Comparison of ENCODE assay signal across 25 mouse cellular contexts in genomic region chr3:102199226-102199625, GRCm38 (mm10). TPM values are rescaled to one million over a fixed set of nuclear protein-coding genes. Genes with fewer than 3 reads are reported as not detected.
A peak's percentile ranks its signal among the peaks of the same experiment; 100 is the strongest.
DNase-seq lines count a peak whose midpoint lies in the region; ATAC-seq and TF ChIP-seq lines count a peak whose summit lies in the region.
"Had no signal": no experiment of that assay in that cellular context is flagged by ENCODE, and none has a peak within 500 bp of the region (broad histone marks: within the 10 kb centered on the region; RNA-seq: fewer than 3 reads in every experiment).

No protein-coding gene starts in this region.

- ATAC-seq in heart, embryonic 12.5 days (ENCODE audit: insufficient number of reproducible peaks, low FRiP score) = no peak
- ATAC-seq in intestine, embryonic 16.5 days = no peak
- no peak for ATAC-seq in intestine, postnatal 0 days
- ATAC-seq: liver, embryonic 12.5 days; liver, postnatal 0 days had no signal

- H3K27ac ChIP-seq in heart, embryonic 12.5 days (ENCODE audit: poor library complexity, severe bottlenecking) = no peak overlapping the region
- H3K27ac ChIP-seq in intestine, embryonic 16.5 days (ENCODE audit: low read length) = no peak overlapping the region
- H3K27ac ChIP-seq in intestine, postnatal 0 days (ENCODE audit: low read depth, low read length) = no peak overlapping the region
- H3K27ac ChIP-seq: forebrain, embryonic 12.5 days; hindbrain, embryonic 12.5 days; kidney, postnatal 0 days; liver, embryonic 12.5 days; midbrain, embryonic 12.5 days had no signal

- H3K4me3 ChIP-seq in heart, embryonic 12.5 days = no peak overlapping the region
- no peak overlapping the region for H3K4me3 ChIP-seq in intestine, embryonic 16.5 days (ENCODE audit: low read length)
- H3K4me3 ChIP-seq in intestine, postnatal 0 days (ENCODE audit: low read depth, low read length) = no peak overlapping the region
- H3K4me3 ChIP-seq: erythroblast, embryonic 14.5 days; forebrain, embryonic 12.5 days; hindbrain, embryonic 12.5 days; liver, embryonic 12.5 days; midbrain, embryonic 12.5 days had no signal

- no peak overlapping the region for H3K9ac ChIP-seq in heart, embryonic 12.5 days
- 0 out of 2 replicates have a peak overlapping the region, but pooled peaks have one; percentile 16 for H3K9ac ChIP-seq in intestine, embryonic 16.5 days (ENCODE audit: low read depth, low read length)
- H3K9ac ChIP-seq in intestine, postnatal 0 days (ENCODE audit: low read depth, low read length) = no peak overlapping the region
- H3K9ac ChIP-seq: forebrain, embryonic 12.5 days; hindbrain, embryonic 12.5 days; liver, embryonic 12.5 days; liver, postnatal 0 days; midbrain, embryonic 12.5 days had no signal

- H3K9me3 ChIP-seq in heart, embryonic 12.5 days (replicated peaks) = no peaks in the 10 kb centered on the region
- H3K9me3 ChIP-seq in intestine, embryonic 16.5 days (ENCODE audit: control insufficient read depth, low read length) = no peaks in the 10 kb centered on the region
- H3K9me3 ChIP-seq in intestine, postnatal 0 days (ENCODE audit: control insufficient read depth) = no peaks in the 10 kb centered on the region
- H3K9me3 ChIP-seq: forebrain, embryonic 12.5 days; hindbrain, embryonic 12.5 days; liver, embryonic 12.5 days; midbrain, embryonic 12.5 days had no signal

- peak overlapping the region; percentile 26; the same call in 1 of the 2 replicates for H3K4me2 ChIP-seq in heart, embryonic 12.5 days
- no peak overlapping the region for H3K4me2 ChIP-seq in intestine, embryonic 16.5 days (ENCODE audit: low read depth, low read length)
- no peak overlapping the region for H3K4me2 ChIP-seq in intestine, postnatal 0 days (replicated peaks; ENCODE audit: low read depth)
- H3K4me2 ChIP-seq: forebrain, embryonic 12.5 days; hindbrain, embryonic 12.5 days; liver, embryonic 12.5 days; midbrain, embryonic 12.5 days had no signal

- no peaks in the 10 kb centered on the region for H3K27me3 ChIP-seq in heart, embryonic 12.5 days (replicated peaks)
- no peaks in the 10 kb centered on the region for H3K27me3 ChIP-seq in intestine, embryonic 16.5 days (replicated peaks; ENCODE audit: control insufficient read depth, insufficient read depth, low read length)
- H3K27me3 ChIP-seq in intestine, postnatal 0 days (replicated peaks; ENCODE audit: control insufficient read depth, insufficient read depth, low read length) = no peaks in the 10 kb centered on the region

- DNase-seq in heart, postnatal 4 days = no peak
- DNase-seq in kidney, adult 9 months = peak; percentile 81
- no peak for DNase-seq in kidney, postnatal 4 days
- DNase-seq in urinary bladder, postnatal 36 days (ENCODE audit: low spot score in 2 of 2) = no peak
- DNase-seq: adrenal gland, postnatal 25 days; B cell, adult 2 months; cerebellum, adult 11-12 months; cerebellum, adult 9-11 months; embryo, embryonic 11 days; gastrocnemius, postnatal 10 days; layer of hippocampus, postnatal 36 days; left cerebral cortex, postnatal 4 days; liver, postnatal 0 days; lung, postnatal 36 days; thymus, adult 2 months; thymus, postnatal 36 days had no signal

- 36% methylated on average over 4 of the region's 4 CpGs for WGBS in heart, embryonic 12.5 days
- 63% methylated on average over 4 of the region's 4 CpGs for WGBS in intestine, embryonic 16.5 days
- WGBS in intestine, postnatal 0 days = 65% methylated on average over 4 of the region's 4 CpGs

- TF ChIP-seq CTCF in intestine, postnatal 0 days (IDR thresholded peaks at IDR 0.05; ENCODE audit: low read depth) = no peak

- H3K36me3 ChIP-seq in heart, embryonic 12.5 days = peaks cover 8% of the 10 kb centered on the region
- H3K36me3 ChIP-seq in intestine, embryonic 16.5 days (ENCODE audit: control insufficient read depth, insufficient read depth, low read length) = no peaks in the 10 kb centered on the region
- H3K36me3 ChIP-seq in intestine, postnatal 0 days (ENCODE audit: control insufficient read depth, insufficient read depth) = peaks cover 2% of the 10 kb centered on the region; the same call in 1 of the 2 replicates
- H3K36me3 ChIP-seq: forebrain, embryonic 12.5 days; hindbrain, embryonic 12.5 days; midbrain, embryonic 12.5 days had no signal

- peaks cover 79% of the 10 kb centered on the region for H3K4me1 ChIP-seq in heart, embryonic 12.5 days (replicated peaks)
- H3K4me1 ChIP-seq in intestine, embryonic 16.5 days (ENCODE audit: control insufficient read depth, insufficient read depth, low read length) = peaks cover 59% of the 10 kb centered on the region
- H3K4me1 ChIP-seq in intestine, postnatal 0 days (replicated peaks; ENCODE audit: control insufficient read depth, insufficient read depth, low read length) = peaks cover 12% of the 10 kb centered on the region

RNA-seq across cellular contexts. Expression of gene Vangl1, which starts 5.3 kb away (rescaled TPM):
- polyA plus RNA-seq in heart, embryonic 12.5 days (2016; fragmentation: Nextera tagmentation; extraction: Ambion mirVana) = 31.0 and 31.8 TPM in 2 replicates
- 10 to 100 TPM; 35.7 to 37.3 TPM for total RNA-seq in heart, postnatal 4 days (2021)
- polyA plus RNA-seq in intestine, embryonic 16.5 days (2015; fragmentation: Nextera tagmentation; extraction: Ambion mirVana) = 18.7 and 20.6 TPM in 2 replicates
- polyA plus RNA-seq in intestine, postnatal 0 days (2015; fragmentation: Nextera tagmentation; extraction: Ambion mirVana) = 7.2 and 7.4 TPM in 2 replicates
